Mouse (Mus musculus): ENCODE data around the gene Slc38a10.

Gene Slc38a10

DNA sequence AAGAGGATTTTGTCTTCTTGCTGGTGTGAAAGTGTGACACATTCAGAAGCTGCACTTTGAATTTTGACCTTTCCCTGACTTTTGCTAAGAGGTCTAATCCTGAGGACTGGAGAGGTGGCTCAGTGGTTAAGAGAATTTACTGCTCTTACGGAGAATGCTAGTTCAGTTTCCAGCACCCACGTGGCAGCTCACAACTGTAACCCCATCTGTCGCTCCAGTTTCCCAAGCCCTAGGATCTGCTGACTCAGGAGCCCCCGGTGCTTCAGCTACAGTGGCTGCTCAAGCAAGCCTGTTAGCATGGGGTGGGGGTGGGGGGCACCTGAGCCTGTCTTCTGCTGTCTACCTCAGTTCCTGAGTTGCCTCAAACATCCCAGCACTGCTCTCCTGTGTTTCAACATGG is 28.2 kb upstream of the Slc38a10 start:
- no peak for DNase-seq (ENCODE audit: low read depth, low spot score)

- no peak for DNase-seq (ENCODE audit: low read depth, low spot score)
Observed at GRCm38 (mm10) chr11:120175948-120176347, 24.8 kb upstream of the Slc38a10 start.

DNA sequence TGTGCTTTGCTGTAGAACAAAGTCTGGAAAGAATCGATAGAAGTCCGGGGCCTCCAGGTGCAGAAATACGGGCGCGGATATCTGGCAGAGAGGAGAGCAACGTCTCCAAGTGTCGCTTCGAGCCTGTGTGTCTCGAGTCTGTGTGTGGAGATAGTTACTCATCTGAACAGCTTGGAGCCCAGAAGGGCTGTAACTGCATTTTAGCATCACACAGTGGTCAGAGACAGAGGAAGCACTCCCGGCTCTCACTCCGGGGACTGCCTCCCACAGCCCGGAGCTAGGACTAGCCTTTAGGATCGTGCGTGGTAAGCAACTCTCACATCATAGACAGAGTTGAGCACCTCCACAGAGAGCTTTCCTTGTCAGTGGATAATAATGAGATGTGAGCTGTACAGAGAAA is 22.1 kb upstream of the Slc38a10 start:
- DNase-seq (ENCODE audit: low read depth, low spot score) = no peak

GRCm38 (mm10) chr11:120171168-120171567 is 20.0 kb upstream of the Slc38a10 start:
- no peak for DNase-seq (ENCODE audit: low read depth, low spot score)

DNA sequence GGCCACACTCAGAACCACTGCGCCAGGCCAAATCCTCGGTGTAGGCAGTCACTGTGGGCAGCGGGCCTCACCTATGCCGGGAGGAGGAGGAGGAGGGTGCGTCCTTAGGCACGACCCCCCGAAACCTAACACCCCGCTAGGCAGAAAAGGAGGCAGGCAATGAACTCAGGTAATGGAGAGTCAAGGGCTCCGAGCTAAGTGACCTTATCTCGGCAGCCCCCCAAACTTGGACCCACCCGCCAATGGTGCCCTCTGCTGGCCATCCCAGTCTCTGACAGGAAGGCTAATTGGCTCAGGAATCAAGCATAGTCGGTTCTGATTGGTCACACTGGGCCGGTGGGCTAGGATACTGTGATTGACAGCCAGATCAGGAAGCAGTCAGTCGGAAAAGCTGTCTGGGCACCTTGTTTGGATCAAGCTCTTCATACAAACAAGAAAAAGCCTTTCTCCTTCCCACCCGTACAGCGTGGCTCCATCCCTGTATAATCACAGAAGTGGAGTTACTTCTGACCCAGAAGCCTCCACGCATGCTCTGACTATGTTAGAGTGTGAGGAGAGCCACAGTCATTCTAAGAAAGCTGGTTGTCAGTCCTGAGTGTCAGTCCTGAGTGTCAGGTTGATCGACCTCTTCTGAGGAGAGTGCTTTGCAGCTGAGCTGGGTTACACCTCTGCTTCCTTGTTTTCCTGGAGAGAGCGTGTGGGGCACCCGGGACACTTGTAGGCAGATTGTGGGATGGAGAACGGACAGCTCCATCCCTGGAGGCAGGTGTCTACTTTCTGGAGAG is 18.3 kb upstream of the Slc38a10 start:
- DNase-seq (ENCODE audit: low read depth, low spot score) = peak; percentile 80

DNA sequence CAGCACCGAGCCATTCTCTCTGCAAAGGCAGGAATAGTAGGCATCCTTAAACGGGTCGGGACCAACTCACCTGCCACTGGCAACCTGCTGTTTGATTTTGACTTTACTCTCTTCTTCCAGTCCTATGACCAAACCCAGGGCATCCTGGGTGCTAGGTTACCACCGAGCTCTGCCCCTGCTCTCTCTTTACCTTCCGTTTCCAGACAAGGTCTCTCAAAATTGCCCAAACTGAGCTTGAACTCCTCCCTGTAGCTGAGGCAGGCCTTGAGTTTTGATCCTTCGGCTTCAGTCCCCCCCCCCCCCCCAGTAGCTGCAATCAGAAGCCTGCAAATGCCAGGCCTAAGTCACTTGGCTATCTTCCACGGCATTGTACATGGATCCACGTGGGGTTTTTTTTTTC is 17.4 kb upstream of the Slc38a10 start:
- no peak for DNase-seq (ENCODE audit: low read depth, low spot score)

GRCm38 (mm10) chr11:120167921-120168356 is 16.8 kb upstream of the Slc38a10 start:
- no peak for DNase-seq (ENCODE audit: low read depth, low spot score)

DNA sequence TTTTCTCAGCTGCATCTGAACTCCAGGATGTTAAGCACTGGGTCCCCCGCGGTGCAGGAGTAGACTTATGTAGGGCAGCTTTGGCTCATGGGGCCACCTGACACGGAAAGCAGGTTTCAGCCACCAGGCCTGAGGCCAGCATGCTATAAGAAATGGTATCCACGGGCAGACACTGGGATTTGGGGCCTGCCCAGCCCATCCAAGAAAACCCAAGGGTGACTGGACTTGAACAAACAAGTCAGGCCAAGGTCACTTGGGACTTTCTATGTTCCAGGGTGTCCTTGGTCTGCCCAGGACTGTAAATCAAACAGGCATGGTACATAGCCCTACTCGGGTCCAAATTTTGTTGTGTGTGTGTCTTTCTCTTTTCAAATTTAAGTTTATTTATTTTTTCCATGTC is 15.9 kb upstream of the Slc38a10 start:
- DNase-seq (ENCODE audit: low read depth, low spot score) = no peak

DNA sequence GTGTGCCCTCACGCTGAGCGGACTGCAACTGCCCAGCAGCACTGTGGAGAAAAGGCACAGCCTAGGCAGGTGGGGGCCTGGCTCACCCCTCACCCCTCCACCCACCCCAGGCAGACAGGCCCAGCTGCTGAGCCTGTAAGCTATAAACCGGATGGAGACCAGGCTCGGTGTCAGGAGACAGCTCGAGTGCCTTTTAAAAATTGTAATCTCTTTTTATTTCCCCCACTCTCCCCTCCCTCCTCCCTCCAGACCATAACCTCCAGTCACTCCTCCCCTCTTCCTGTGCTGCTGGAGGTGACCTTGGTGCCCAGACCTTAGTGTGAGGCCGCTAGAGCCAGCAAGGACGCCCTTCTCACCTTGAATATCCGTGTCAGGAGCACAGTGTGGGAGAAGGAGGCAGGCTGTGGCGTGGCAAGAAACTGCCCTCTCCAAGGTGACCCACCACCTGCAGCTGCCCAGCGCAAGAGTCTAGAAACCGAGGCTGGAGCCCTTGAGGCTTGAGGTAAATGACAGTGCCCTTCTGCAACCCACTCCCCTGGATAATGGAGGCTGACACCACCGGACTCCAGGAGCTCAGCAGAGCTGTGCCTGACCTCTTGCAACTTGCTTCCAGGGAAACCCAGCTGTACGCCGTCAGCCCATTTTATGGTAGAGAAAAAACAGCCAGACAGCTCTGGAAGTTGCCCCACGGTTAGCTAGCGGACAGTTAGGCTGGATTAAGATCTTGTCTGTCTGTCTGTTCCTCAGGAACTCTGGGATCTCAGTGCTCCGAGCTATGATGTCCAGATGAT is 13.5 kb upstream of the Slc38a10 start:
- no peak for DNase-seq (ENCODE audit: low read depth, low spot score)

- no peak for DNase-seq (ENCODE audit: low read depth, low spot score)
Observed at GRCm38 (mm10) chr11:120164028-120164427, 12.9 kb upstream of the Slc38a10 start.

- no peak for DNase-seq (ENCODE audit: low read depth, low spot score)
Observed at GRCm38 (mm10) chr11:120163207-120163606, 12.1 kb upstream of the Slc38a10 start.

DNA sequence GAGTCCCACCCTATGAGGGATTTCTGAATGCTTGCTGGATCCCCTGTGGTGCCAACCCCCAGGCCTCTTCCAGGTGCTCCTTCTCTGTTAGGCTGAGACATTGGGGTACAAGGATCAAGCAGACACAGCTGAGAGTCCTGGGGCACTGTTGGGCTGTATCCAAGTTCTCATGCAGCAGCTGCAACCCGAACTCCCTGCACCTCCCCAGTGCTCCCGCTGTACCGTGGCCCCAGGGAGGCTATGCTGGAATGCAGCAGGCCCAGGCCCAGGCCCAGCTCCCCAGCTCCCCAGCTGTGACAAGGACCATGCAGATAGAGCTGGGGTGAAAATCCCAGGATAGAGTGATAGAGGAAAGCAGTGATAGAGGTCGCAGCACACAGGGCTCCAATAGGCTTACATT is 10.1 kb upstream of the Slc38a10 start:
- no peak for DNase-seq (ENCODE audit: low read depth, low spot score)

GRCm38 (mm10) chr11:120160478-120160877 is 9.3 kb upstream of the Slc38a10 start:
- DNase-seq (ENCODE audit: low read depth, low spot score) = no peak

DNA sequence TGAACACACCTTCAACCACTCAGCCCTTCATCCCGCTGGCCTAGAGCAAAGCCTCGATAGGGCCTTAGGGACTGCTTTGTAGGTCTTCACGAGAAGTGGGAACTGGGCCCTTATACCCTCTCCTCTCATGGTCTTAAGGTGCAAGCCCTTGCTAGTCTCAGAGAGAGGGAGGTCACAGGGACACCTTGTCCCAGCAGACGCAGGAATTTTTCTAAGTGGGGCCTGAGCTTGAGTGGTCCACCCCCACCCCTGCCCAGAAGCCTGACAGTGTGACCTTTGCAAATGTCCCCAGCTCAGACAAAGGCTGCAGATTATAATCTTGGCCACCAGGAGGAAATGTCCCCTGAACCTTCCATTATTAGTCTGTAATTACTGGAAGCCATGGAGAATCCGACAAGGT is 8.5 kb upstream of the Slc38a10 start:
- DNase-seq (ENCODE audit: low read depth, low spot score) = no peak

DNA sequence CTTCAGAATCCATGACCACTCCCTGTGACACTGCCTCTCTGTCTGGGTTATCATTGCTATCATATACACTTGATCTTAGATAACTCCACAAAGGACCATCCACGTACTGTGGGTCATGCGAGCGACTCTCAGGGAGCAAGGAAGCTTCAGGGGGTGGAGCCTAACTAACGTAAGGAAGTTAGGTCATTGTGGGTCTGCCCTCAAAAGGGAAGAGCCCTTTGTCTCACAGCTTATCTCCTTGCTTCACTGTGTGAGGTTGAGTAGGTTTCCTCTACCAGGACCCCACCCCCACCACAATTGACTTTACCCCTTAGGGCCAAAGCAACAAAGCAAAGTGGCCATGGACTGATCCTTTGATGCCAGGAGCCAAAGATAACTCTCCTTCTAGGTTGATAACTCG is 7.7 kb upstream of the Slc38a10 start:
- no peak for DNase-seq (ENCODE audit: low read depth, low spot score)

- DNase-seq (ENCODE audit: low read depth, low spot score) = no peak
Observed at GRCm38 (mm10) chr11:120150440-120151112, 570 bp downstream of the Slc38a10 start.

GRCm38 (mm10) chr11:120149510-120150200 is 1.5 kb downstream of the Slc38a10 start:
- DNase-seq (ENCODE audit: low read depth, low spot score) = no peak

DNA sequence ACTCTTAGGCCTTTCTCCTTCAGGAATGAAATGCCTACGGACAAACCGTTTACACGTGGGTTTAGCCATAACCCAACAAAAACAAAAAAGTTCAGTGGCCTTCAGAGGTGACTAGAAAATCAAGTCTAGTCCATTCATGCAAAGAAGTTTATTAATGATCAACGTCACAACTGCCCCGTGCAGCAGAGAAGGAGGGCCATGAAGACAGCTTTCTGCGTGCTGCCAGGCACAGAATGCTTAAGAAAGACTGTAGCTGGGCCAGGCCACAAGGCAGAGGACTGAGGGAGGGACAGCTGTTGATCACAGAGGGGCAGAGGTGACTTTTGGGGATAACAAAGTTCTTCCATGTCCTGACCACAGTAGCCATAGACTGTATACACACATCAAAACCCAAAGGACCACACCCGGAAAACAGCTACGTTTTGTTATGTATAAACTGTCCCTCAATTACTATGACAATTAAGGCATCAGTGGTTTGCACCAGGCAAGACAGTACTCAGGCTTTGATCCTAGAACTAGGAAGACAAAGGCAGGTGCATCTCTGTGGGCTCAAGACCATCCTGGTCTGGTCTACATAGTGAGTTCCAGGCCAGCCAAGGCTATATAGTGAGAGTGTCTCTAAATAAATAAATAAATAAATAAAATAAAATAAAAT is 2.8 kb downstream of the Slc38a10 start:
- no peak for DNase-seq (ENCODE audit: low read depth, low spot score)

GRCm38 (mm10) chr11:120143708-120144497 is 7.2 kb downstream of the Slc38a10 start:
- DNase-seq (ENCODE audit: low read depth, low spot score) = no peak

DNA sequence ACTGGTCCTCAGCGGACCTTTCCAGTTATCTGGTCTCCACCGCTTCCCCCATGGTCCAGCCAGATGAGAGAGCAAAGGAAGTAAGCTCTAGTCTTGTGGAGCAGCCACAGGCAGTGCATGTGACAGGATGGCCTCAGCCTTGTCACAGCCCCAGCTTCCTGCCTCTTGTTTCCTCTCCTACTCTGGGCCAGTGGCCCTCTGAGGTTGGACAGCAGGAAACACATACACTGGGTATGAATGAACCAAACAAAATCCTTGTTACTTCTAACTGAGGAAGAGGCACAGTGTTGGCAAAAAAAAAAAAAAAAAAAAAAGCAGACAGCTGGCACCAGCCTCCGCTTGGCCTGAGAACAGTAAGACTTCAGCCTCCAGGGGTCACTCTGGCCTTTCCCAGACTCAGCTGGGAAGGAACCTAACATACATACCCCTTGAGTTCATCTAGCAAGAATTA is 8.5 kb downstream of the Slc38a10 start:
- no peak for DNase-seq (ENCODE audit: low read depth, low spot score)
